Mouse (Mus musculus) bone marrow macrophage, adult 2 months (primary cell): ENCODE results near the gene Rnf2. TPM values are rescaled to one million over a fixed set of nuclear protein-coding genes. Genes with fewer than 3 reads are reported as not detected.

Source experiments
- H3K27ac ChIP-seq: 2 replicates; pipeline ENCODE4 v1.5.1; 2012; ENCODE audit warnings: low read depth, low read length; ENCODE audit not compliant: insufficient read depth
- H3K4me1 ChIP-seq: 2 replicates; pipeline ENCODE4 v1.6.1; 2012; ENCODE audit warnings: low read length; ENCODE audit not compliant: control insufficient read depth, insufficient read depth
- H3K4me3 ChIP-seq: 2 replicates; pipeline ENCODE4 v1.5.1; 2012; ENCODE audit warnings: mild to moderate bottlenecking, low read length, moderate library complexity; ENCODE audit not compliant: insufficient read depth
- CTCF ChIP-seq: IDR thresholded peaks from 2 replicates; pipeline ENCODE4 v1.5.1; 2012; ENCODE audit warnings: low read depth, mild to moderate bottlenecking, low read length, moderate library complexity
- POLR2A ChIP-seq: IDR thresholded peaks from 2 replicates; pipeline ENCODE4 v1.6.1; 2012; ENCODE audit warnings: mild to moderate bottlenecking, low read depth, low read length, borderline replicate concordance
- polyA plus RNA-seq: library from polyadenylated mRNA; stranded (reverse); fragments of >200 nt; gene quantifications from 2 replicates; pipeline ENCODE4 v1.2.4, GENCODE M21; 2012; ENCODE audit not compliant: missing spikeins, insufficient read depth, insufficient read length

Gene Rnf2
- polyA plus RNA-seq, 1 experiment = 39.6 TPM

- H3K4me3 ChIP-seq = no peak overlapping the region
- H3K4me1 ChIP-seq = peaks cover 8% of the 10 kb centered on the region
- TF ChIP-seq POLR2A (no peak), CTCF (no peak)
- H3K27ac ChIP-seq = no peak overlapping the region
Observed at GRCm38 (mm10) chr1:151514119-151514518, 13.4 kb upstream of the Rnf2 start.

GRCm38 (mm10) chr1:151510811-151511210 is 10.1 kb upstream of the Rnf2 start:
- no peak for TF ChIP-seq POLR2A
- TF ChIP-seq CTCF = no peak
- H3K4me1 ChIP-seq = peaks cover 8% of the 10 kb centered on the region
- peak overlapping the region; percentile 3; the same call in 1 of the 2 replicates for H3K27ac ChIP-seq
- H3K4me3 ChIP-seq = no peak overlapping the region

GRCm38 (mm10) chr1:151499815-151500501 is 797 bp downstream of the Rnf2 start:
- Histone ChIP-seq H3K4me3 (peak overlapping the region; percentile 76), H3K27ac (peak overlapping the region; percentile 65), H3K4me1 (peaks cover 9% of the 10 kb centered on the region)
- TF ChIP-seq POLR2A (no peak), CTCF (no peak)

DNA sequence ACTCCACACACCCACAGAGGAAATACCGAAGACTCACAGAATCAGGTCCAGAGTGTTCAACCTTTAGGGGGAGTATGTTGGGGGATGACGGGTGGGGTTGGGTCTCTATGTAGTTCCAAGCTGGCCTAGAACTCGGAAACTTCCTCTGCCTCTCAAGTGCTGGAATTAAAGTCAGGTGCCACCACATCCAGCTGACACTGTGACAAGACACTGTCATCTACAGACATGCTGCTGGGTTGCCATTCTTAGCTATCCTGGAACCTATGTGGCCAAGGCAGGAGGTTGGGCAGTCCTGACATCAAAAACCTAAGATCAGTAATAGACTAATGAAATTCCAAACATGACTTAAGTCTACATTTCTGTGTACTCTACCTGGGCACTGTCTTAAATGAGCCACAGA is 2.4 kb downstream of the Rnf2 start:
- no peak overlapping the region for H3K27ac ChIP-seq
- no peak overlapping the region for H3K4me3 ChIP-seq
- no peak for TF ChIP-seq POLR2A
- no peak for TF ChIP-seq CTCF
- peaks cover 9% of the 10 kb centered on the region for H3K4me1 ChIP-seq

GRCm38 (mm10) chr1:151497942-151498341 is 2.8 kb downstream of the Rnf2 start:
- no peak overlapping the region for H3K27ac ChIP-seq
- peaks cover 11% of the 10 kb centered on the region for H3K4me1 ChIP-seq
- no peak overlapping the region for H3K4me3 ChIP-seq
- TF ChIP-seq POLR2A = no peak
- TF ChIP-seq CTCF = no peak

DNA sequence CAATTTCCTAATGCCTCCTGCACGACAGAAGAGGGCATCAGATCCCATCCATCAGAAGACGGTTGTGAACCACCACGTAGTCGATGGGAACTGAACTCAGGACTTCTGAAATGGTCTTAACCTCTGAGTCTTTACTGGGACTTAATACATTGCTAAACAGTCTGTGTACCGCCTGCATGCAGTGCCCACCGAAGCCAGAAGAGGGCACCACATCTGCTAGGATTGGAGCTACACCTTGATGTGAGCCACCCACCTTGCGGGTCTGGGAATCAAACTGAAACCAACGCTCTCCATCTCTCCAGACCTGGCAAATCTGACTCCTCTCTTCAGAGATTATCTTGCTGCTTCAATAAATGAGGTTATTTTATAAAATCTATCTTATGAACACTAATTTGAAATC is 3.7 kb downstream of the Rnf2 start:
- no peak for TF ChIP-seq POLR2A
- peak; percentile 59; the same call in 1 of the 2 replicates for TF ChIP-seq CTCF

DNA sequence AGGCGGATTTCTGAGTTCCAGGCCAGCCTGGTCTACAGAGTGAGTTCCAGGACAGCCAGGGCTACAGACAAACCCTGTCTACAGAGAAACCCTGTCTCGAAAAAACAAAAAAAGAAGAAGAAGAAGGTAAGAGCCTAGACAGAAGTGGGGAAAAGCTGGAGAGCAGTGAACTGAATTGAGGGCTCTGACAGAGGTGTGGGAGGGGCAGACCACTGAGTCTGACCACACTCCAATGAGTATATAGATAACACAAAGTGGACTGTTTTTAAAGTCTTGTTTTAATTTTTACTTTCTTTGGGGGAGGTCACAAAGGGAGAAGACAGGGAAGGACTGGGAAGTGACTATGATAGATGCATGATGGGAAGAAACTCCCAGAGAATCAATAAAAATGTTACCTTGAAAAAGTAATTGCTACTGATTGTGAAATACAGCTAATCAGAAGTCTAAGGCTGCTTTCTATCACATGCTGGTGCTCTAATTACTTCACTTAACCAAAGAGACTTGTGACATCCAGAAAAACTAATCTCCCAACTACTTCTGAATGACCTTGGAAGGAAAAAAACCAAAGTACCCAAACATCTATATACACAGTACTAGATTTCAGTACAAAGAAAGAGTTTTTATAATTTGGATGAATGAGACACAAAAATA is 5.0 kb downstream of the Rnf2 start:
- TF ChIP-seq CTCF = no peak
- TF ChIP-seq POLR2A = no peak
- Histone ChIP-seq H3K4me3 (no peak overlapping the region), H3K27ac (no peak overlapping the region), H3K4me1 (peaks cover 21% of the 10 kb centered on the region)

More for the DNA sequence above, 3.7 kb downstream of the Rnf2 start:
- H3K27ac ChIP-seq = no peak overlapping the region
- peaks cover 12% of the 10 kb centered on the region for H3K4me1 ChIP-seq
- no peak overlapping the region for H3K4me3 ChIP-seq

DNA sequence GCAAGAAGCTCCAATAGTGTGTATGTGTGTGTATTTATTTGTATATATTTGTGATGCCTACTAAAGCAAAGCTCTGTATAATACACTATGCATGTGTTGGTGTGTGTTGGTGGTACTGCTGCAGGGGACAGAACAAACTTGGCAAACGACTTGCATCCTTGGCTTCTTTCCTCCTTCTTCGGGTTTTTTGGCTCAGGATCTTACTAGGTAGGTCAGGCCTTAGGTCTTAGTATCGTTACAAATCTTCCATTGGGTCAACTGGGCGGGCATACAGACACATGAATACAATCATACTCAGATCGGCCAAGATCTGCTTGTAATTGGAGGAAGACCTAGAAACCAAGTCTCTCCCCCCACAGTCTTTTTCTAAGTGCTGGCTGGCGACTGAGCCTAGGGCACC is 6.0 kb downstream of the Rnf2 start:
- Histone ChIP-seq H3K4me1 (peaks cover 27% of the 10 kb centered on the region), H3K4me3 (no peak overlapping the region), H3K27ac (no peak overlapping the region)
- no peak for TF ChIP-seq CTCF
- no peak for TF ChIP-seq POLR2A

- no peak for TF ChIP-seq CTCF
- TF ChIP-seq POLR2A = no peak
- H3K4me3 ChIP-seq = no peak overlapping the region
- H3K27ac ChIP-seq = no peak overlapping the region
- peaks cover 28% of the 10 kb centered on the region for H3K4me1 ChIP-seq
Observed at GRCm38 (mm10) chr1:151493826-151494225, 6.9 kb downstream of the Rnf2 start.

DNA sequence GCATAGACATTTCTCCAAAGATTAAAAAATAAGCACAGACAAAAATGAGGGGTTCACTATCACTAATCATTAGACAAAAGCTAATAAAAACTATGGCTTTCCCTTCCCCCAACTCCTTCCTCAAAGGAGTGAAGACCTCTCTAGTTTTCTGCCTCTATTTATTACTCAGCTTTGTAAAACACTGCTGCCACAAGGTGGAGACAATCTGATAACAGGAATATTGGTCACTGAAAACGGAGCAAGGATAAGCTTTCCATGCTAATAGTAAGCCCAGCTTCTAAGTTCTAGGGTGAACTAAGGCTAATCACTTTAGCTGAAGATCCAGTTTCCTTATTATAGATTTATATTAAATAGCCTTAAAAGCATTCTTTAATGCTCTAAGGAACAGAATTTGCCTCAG is 8.3 kb downstream of the Rnf2 start:
- peaks cover 25% of the 10 kb centered on the region for H3K4me1 ChIP-seq
- TF ChIP-seq POLR2A (no peak), CTCF (no peak)
- H3K4me3 ChIP-seq = no peak overlapping the region
- no peak overlapping the region for H3K27ac ChIP-seq
